Mouse (Mus musculus): ENCODE data around the gene Zmym1. TPM values are rescaled to one million over a fixed set of nuclear protein-coding genes. Genes with fewer than 3 reads are reported as not detected.

The Zmym1 gene
- polyA plus RNA-seq, 1 experiment from 2014 or later, result 6.5 TPM

DNA sequence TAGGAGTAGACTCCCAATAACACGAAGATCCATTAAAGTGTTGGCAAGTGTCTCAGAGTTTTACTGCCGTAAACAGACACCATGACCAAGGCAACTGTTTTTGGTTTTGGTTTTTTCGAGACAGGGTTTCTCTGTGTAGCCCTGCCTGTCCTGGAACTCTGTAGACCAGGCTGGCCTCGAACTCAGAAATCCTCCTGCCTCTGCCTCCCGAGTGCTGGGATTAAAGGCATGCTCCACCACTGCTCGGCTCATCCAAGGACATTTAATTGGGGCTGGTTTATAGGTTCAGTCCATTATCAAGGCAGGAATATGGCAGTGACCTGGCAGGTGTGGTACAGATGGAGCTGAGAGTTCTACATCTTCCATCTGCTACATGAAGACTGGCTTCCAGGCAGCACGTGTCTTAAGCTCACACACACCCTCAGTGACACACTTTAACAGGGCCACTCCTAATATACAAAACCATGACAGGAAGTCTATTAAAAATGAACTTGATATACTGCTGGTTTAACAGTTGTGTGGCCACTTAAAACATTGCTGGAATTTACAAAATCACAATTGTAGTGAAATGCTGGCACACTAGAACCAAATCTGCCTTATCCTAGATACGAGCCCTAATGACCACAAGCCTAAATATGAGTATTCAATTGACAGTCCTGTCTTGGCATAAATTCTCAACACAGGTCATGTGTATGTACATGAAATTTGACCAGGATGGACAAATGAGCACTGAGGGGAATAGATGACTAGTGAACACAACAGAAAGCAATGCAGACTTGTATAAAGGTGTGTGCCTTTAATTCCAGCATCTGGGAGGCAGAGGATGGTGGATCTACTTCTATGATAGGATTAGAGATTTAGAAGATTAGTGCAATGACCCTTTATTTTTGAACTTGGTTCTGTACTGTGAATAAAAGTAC lies 22.8 kb downstream of the Zmym1 start:
- Histone ChIP-seq H3K27ac (ENCODE audit: low read depth, low read length) (no peak overlapping the region), H3K9ac (ENCODE audit: low read depth, low read length) (no peak overlapping the region), H3K4me3 (ENCODE audit: low read depth, low read length) (no peak overlapping the region), H3K27me3 (replicated peaks; ENCODE audit: control insufficient read depth, insufficient read depth, low read length) (no peaks in the 10 kb centered on the region), H3K36me3 (ENCODE audit: control insufficient read depth, insufficient read depth) (peaks cover 56% of the 10 kb centered on the region), H3K9me3 (ENCODE audit: control insufficient read depth) (no peaks in the 10 kb centered on the region), H3K4me1 (replicated peaks; ENCODE audit: control insufficient read depth, insufficient read depth, low read length) (no peaks in the 10 kb centered on the region), H3K4me2 (replicated peaks; ENCODE audit: low read depth) (no peak overlapping the region)
- 0 out of 2 replicates have a peak, but pooled peaks have one; percentile 44 for ATAC-seq
- TF ChIP-seq CTCF (IDR thresholded peaks at IDR 0.05; ENCODE audit: low read depth), result no peak
- WGBS, result 75% methylated on average over 8 of the region's 8 CpGs

DNA sequence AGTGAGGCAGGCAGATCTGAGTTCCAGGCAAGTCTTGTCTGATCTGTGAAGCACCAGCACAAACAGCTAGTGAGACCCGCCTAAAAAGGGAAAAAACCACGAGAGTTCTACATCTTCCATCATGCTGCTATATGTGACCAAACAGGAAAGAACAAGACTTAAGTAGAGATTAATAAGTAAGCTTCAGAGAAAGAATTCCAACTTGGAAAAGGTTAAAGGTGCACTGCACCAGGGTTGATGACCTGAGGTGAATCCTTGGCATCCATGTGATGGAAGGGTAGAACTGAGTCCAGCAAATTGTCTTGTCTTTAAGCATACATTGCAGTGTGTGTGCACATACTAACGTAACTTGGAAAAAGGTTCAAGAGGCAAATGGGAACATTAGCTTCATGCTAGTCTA lies 23.8 kb downstream of the Zmym1 start:
- no peaks in the 10 kb centered on the region for H3K9me3 ChIP-seq (ENCODE audit: control insufficient read depth)
- ATAC-seq, result no peak
- H3K36me3 ChIP-seq (ENCODE audit: control insufficient read depth, insufficient read depth), result peaks cover 66% of the 10 kb centered on the region
- TF ChIP-seq CTCF (IDR thresholded peaks at IDR 0.05; ENCODE audit: low read depth), result no peak
- H3K4me2 ChIP-seq (replicated peaks; ENCODE audit: low read depth), result no peak overlapping the region
- no peaks in the 10 kb centered on the region for H3K4me1 ChIP-seq (replicated peaks; ENCODE audit: control insufficient read depth, insufficient read depth, low read length)
- no peak overlapping the region for H3K4me3 ChIP-seq (ENCODE audit: low read depth, low read length)
- 82% methylated on average over 3 of the region's 3 CpGs for WGBS
- H3K27me3 ChIP-seq (replicated peaks; ENCODE audit: control insufficient read depth, insufficient read depth, low read length), result no peaks in the 10 kb centered on the region
- 0 out of 2 replicates have a peak overlapping the region, but pooled peaks have one; percentile 3 for H3K27ac ChIP-seq (ENCODE audit: low read depth, low read length)
- no peak overlapping the region for H3K9ac ChIP-seq (ENCODE audit: low read depth, low read length)

- Histone ChIP-seq H3K4me2 (replicated peaks; ENCODE audit: low read depth) (no peak overlapping the region), H3K4me1 (replicated peaks; ENCODE audit: control insufficient read depth, insufficient read depth, low read length) (0 out of 2 replicates have a peak, but pooled peaks cover 3% of the 10 kb centered on the region), H3K9ac (ENCODE audit: low read depth, low read length) (no peak overlapping the region), H3K4me3 (ENCODE audit: low read depth, low read length) (no peak overlapping the region), H3K27ac (ENCODE audit: low read depth, low read length) (peak overlapping the region; percentile 36; the same call in 1 of the 2 replicates), H3K9me3 (ENCODE audit: control insufficient read depth) (no peaks in the 10 kb centered on the region), H3K27me3 (replicated peaks; ENCODE audit: control insufficient read depth, insufficient read depth, low read length) (no peaks in the 10 kb centered on the region), H3K36me3 (ENCODE audit: control insufficient read depth, insufficient read depth) (peaks cover 68% of the 10 kb centered on the region)
- ATAC-seq, result 0 out of 2 replicates have a peak, but pooled peaks have one; percentile 50
- peak; percentile 77 for TF ChIP-seq CTCF (IDR thresholded peaks at IDR 0.05; ENCODE audit: low read depth)
- WGBS, result 63% methylated on average over 4 of the region's 4 CpGs
These were observed 33.4 kb downstream of the Zmym1 start for GRCm38 (mm10) chr4:127027228-127028190.

DNA sequence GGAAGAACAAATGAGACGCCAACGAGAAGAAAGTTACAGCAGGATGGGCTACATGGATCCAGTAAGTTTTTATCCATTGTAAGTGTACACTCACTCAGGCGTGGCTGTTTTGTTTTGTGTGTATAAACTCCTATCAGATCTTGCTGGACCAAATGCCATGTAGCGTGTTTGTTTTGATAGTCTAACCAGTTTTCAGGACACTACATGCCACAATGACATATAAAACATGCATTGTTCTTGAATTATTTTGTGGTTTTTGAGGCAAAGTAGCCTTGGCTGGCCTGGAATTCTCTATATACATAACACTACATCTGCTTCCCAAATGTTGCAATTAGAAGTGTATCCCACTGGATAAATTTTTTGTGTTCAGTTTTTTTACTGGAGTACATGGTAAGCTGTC lies 34.1 kb downstream of the Zmym1 start:
- Histone ChIP-seq H3K4me2 (replicated peaks; ENCODE audit: low read depth) (no peak overlapping the region), H3K27me3 (replicated peaks; ENCODE audit: control insufficient read depth, insufficient read depth, low read length) (no peaks in the 10 kb centered on the region), H3K27ac (ENCODE audit: low read depth, low read length) (no peak overlapping the region; the same call in 1 of the 2 replicates), H3K4me1 (replicated peaks; ENCODE audit: control insufficient read depth, insufficient read depth, low read length) (0 out of 2 replicates have a peak, but pooled peaks cover 3% of the 10 kb centered on the region), H3K9ac (ENCODE audit: low read depth, low read length) (no peak overlapping the region), H3K4me3 (ENCODE audit: low read depth, low read length) (no peak overlapping the region), H3K36me3 (ENCODE audit: control insufficient read depth, insufficient read depth) (peaks cover 61% of the 10 kb centered on the region), H3K9me3 (ENCODE audit: control insufficient read depth) (no peaks in the 10 kb centered on the region)
- no peak for ATAC-seq
- TF ChIP-seq CTCF (IDR thresholded peaks at IDR 0.05; ENCODE audit: low read depth), result no peak
- WGBS, result 74% methylated on average over 4 of the region's 4 CpGs

DNA sequence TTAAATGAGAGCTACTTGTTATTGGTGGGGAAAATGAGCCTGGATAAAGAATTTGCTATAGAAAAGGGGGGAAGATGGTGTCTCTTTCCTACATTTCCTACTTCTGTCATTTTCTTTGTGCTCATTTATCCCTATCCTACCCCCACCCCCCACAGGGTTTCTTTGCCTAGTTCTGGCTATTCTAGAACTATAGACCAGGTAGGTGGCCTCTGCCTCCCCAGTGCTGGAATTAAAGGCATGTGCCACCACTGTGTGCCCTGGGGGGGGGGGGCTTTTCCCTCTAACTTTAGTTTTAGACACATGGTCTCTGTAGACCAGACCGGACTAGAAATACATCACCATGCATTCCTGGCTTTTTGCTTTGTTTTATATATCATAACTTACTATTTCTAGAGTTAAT lies 36.7 kb downstream of the Zmym1 start:
- ATAC-seq, result no peak
- Histone ChIP-seq H3K9me3 (ENCODE audit: control insufficient read depth) (no peaks in the 10 kb centered on the region), H3K27ac (ENCODE audit: low read depth, low read length) (no peak overlapping the region), H3K4me2 (replicated peaks; ENCODE audit: low read depth) (peak overlapping the region; percentile 79), H3K4me3 (ENCODE audit: low read depth, low read length) (peak overlapping the region; percentile 99), H3K36me3 (ENCODE audit: control insufficient read depth, insufficient read depth) (peaks cover 36% of the 10 kb centered on the region), H3K4me1 (replicated peaks; ENCODE audit: control insufficient read depth, insufficient read depth, low read length) (0 out of 2 replicates have a peak, but pooled peaks cover 3% of the 10 kb centered on the region), H3K27me3 (replicated peaks; ENCODE audit: control insufficient read depth, insufficient read depth, low read length) (no peaks in the 10 kb centered on the region), H3K9ac (ENCODE audit: low read depth, low read length) (peak overlapping the region; percentile 31; the same call in 1 of the 2 replicates)
- no peak for TF ChIP-seq CTCF (IDR thresholded peaks at IDR 0.05; ENCODE audit: low read depth)
- WGBS, result 22% methylated on average over 1 of the region's 1 CpGs

Data from intestine, postnatal 0 days (tissue).